Mouse (Mus musculus) embryonic facial prominence, embryonic 10.5 days (tissue): ENCODE measurements around the gene Atxn1. TPM values are rescaled to one million over a fixed set of nuclear protein-coding genes. Genes with fewer than 3 reads are reported as not detected.

Experiments used
- DNase-seq: peaks from one replicate; pipeline ENCODE4 v3.0.0-alpha.2; 2017; ENCODE audit warnings: low spot score
- H3K27ac ChIP-seq: fragments of 300-500 bp; sonication (generic); replicated peaks from 2 replicates; pipeline ENCODE4 v1.5.1; 2016; ENCODE audit warnings: mild to moderate bottlenecking
- H3K27me3 ChIP-seq: fragments of 300-500 bp; sonication (generic); replicated peaks from 2 replicates; pipeline ENCODE4 v1.6.1; 2016; ENCODE audit warnings: low read depth, mild to moderate bottlenecking; ENCODE audit not compliant: poor library complexity, severe bottlenecking
- H3K36me3 ChIP-seq: fragments of 300-500 bp; sonication (generic); replicated peaks from 2 replicates; pipeline ENCODE4 v1.6.1; 2016; ENCODE audit warnings: mild to moderate bottlenecking, moderate library complexity
- H3K4me1 ChIP-seq: fragments of 300-500 bp; sonication (generic); 2 replicates; pipeline ENCODE4 v1.6.1; 2016
- H3K4me3 ChIP-seq: fragments of 300-500 bp; sonication (generic); 2 replicates; pipeline ENCODE4 v1.5.1; 2016; ENCODE audit warnings: mild to moderate bottlenecking, moderate library complexity
- H3K9me3 ChIP-seq: fragments of 300-500 bp; sonication (generic); 2 replicates; pipeline ENCODE4 v1.6.1; 2016; ENCODE audit warnings: mild to moderate bottlenecking
- WGBS: fragments of 180-500 bp; shearing (Covaris S2); methylation state at CpG from one replicate; pipeline ENCODE4 v1.1.7; 2016; 5-methylcytosine and 5-hydroxymethylcytosine counted together
- polyA plus RNA-seq: library from polyadenylated mRNA; unstranded; fragments of >200 nt; fragmentation: Nextera tagmentation; extraction: Ambion mirVana; gene quantifications from 2 replicates; pipeline ENCODE4 v1.2.1, GENCODE M21; 2016

Atxn1 gene
- polyA plus RNA-seq, 1 experiment from 2014 or later: 1.1 TPM

DNA sequence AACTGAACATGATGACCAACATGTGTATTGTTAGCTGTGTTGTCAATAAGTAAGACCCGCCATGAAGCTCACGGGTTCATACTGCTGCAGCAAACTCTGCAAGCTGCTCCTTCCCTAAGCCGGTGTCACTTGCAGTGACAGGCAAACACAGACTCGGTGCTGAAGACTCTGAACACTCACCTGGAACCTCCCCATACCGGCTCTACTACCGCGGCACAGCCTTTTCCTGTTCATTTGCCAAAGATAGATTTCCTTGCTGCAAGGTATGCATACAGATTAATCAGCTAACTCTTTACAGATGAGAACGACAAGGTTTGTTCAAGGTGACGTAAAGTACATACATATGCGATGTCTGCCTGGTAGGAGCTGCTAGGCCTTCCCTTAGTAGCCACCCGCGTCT lies 344.1 kb downstream of the Atxn1 start:
- no peaks in the 10 kb centered on the region for H3K36me3 ChIP-seq
- 81% methylated on average over 12 of the region's 12 CpGs for WGBS
- H3K27me3 ChIP-seq: no peaks in the 10 kb centered on the region
- H3K4me3 ChIP-seq: no peak overlapping the region
- no peak overlapping the region for H3K27ac ChIP-seq
- DNase-seq: no peak
- H3K4me1 ChIP-seq: 0 out of 2 replicates have a peak, but pooled peaks cover 7% of the 10 kb centered on the region
- H3K9me3 ChIP-seq: no peaks in the 10 kb centered on the region

DNA sequence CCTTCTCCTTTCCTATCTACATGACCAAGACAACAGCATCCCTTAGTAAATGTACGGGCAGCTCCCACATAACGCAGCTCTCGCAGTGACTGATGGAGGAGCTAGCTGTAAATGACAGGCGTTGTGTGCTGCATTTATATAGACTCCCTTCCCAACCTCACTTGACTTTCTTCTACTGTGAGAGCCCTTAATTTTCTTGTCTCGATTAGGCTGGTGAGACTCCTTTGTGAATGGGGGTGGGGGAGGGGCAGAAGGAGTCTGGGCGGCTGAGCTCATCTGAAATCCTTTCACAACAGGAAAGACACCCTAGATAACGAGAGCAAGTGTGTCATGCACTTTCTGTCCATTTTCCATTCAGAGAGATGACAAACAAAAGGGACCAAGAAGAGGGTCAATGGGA lies 344.5 kb downstream of the Atxn1 start:
- H3K4me1 ChIP-seq: 0 out of 2 replicates have a peak, but pooled peaks cover 7% of the 10 kb centered on the region
- no peaks in the 10 kb centered on the region for H3K36me3 ChIP-seq
- 56% methylated on average over 7 of the region's 7 CpGs for WGBS
- no peak overlapping the region for H3K4me3 ChIP-seq
- DNase-seq: no peak
- no peak overlapping the region for H3K27ac ChIP-seq
- H3K9me3 ChIP-seq: no peaks in the 10 kb centered on the region
- H3K27me3 ChIP-seq: no peaks in the 10 kb centered on the region

DNA sequence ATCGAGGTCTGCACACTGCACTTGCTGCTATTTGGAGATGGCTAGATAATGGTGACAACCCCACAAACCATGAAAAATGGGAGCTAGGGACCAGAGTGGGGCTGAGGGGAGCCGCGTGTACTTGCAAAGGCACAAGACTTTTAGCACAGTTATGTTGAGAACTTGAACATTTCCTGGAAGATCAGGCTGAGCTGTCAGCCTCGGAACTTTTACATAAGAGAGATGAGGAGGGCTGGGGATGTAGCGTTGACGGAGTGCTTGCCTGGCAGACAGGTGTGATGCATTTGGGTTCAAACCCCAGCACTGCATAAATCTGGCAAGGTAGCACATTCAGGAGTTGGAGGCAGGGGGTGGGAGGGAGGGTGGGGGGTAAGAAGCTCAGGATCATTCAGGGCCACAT lies 346.8 kb downstream of the Atxn1 start:
- Histone ChIP-seq H3K9me3 (no peaks in the 10 kb centered on the region), H3K27me3 (no peaks in the 10 kb centered on the region), H3K4me1 (0 out of 2 replicates have a peak, but pooled peaks cover 7% of the 10 kb centered on the region), H3K4me3 (no peak overlapping the region), H3K36me3 (no peaks in the 10 kb centered on the region), H3K27ac (no peak overlapping the region)
- no peak for DNase-seq
- WGBS: 89% methylated on average over 6 of the region's 6 CpGs

DNA sequence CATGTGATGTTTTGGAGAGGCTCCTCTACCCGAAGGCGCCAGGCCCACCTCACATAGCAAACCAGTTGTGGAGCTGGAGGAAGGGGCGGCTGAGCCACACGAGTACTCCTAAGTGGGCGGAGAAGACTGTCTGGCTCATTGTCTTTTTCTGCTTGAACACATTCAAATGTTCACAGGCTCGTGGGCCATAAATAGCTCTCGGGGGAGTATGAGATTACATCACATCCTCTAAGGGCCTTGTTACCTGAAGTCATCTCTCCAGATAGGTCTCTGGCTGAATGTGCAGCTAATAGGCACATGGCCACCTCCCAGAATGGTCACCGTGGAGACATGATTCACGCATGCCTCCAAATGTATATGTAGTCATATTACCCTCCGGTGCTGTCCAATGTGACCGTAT lies 350.0 kb downstream of the Atxn1 start:
- DNase-seq: no peak
- WGBS: 80% methylated on average over 11 of the region's 11 CpGs
- H3K4me1 ChIP-seq: no peaks in the 10 kb centered on the region
- no peak overlapping the region for H3K27ac ChIP-seq
- H3K9me3 ChIP-seq: no peaks in the 10 kb centered on the region
- H3K27me3 ChIP-seq: no peaks in the 10 kb centered on the region
- H3K4me3 ChIP-seq: no peak overlapping the region
- H3K36me3 ChIP-seq: no peaks in the 10 kb centered on the region

DNA sequence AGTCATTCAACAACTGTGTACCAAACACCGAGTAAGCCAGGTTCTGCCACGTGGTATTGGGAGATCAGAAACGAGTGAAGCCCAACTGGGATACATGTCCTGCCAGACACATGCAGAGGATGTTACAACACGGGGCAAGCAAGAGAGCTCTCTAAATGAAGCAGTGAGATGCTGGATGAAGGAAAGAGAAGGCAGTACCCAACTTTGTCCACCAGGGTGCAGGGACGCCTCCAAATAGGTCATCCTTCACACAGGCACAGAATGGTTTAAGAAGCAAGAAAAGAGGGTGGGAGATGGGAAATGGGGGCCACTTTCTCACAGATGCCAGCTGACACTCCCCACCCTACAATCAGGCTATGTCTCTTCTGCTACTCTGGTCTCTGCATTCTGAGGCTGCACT lies 351.5 kb downstream of the Atxn1 start:
- WGBS: 36% methylated on average over 5 of the region's 5 CpGs
- Histone ChIP-seq H3K27ac (no peak overlapping the region), H3K9me3 (peaks cover 6% of the 10 kb centered on the region; the same call in 1 of the 2 replicates), H3K27me3 (no peaks in the 10 kb centered on the region), H3K36me3 (no peaks in the 10 kb centered on the region), H3K4me3 (no peak overlapping the region), H3K4me1 (no peaks in the 10 kb centered on the region)
- peak; percentile 42 for DNase-seq

DNA sequence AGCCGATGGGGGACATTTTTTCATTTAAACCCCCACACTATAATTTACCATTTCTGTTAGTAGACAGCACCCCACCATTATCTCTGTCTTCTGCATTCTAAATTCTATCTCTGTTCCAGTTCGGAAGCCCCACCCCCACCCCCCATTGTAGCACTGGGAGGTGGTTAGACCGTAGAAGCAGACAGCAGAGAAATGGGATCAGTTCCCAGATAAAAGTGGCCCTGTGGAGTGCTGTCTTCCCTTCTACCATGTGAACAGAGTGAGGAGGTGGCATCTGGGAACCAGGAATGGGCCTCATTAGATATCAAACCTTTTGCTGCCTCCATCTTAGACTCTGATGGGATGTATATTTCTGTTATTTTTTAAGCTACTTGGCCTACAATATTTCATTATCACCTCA lies 353.3 kb downstream of the Atxn1 start:
- peaks cover 6% of the 10 kb centered on the region; the same call in 1 of the 2 replicates for H3K9me3 ChIP-seq
- no peak overlapping the region for H3K4me3 ChIP-seq
- DNase-seq: no peak
- H3K4me1 ChIP-seq: no peaks in the 10 kb centered on the region
- no peaks in the 10 kb centered on the region for H3K36me3 ChIP-seq
- WGBS: 77% methylated on average over 3 of the region's 3 CpGs
- H3K27ac ChIP-seq: no peak overlapping the region
- H3K27me3 ChIP-seq: no peaks in the 10 kb centered on the region

DNA sequence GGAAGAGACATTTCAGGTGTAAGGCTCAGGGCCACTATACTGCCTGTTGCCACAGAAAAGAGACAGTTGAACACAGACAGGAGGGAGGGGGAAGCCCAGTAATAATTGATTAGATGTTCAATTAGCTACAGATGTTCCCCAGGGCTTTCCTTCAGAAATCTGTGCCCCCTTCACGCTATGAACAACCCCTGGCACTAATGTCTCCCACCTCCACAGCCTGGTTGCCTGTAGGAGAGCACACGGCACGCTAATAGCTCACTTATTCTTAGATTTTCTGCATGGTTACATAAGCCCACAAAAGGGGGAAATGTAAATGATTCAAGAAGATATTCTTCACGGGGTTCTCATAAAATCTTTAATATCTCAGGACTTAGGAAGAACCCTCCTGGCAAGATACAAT lies 355.3 kb downstream of the Atxn1 start:
- 69% methylated on average over 4 of the region's 4 CpGs for WGBS
- Histone ChIP-seq H3K4me1 (no peaks in the 10 kb centered on the region), H3K4me3 (no peak overlapping the region), H3K36me3 (no peaks in the 10 kb centered on the region), H3K27ac (no peak overlapping the region), H3K27me3 (no peaks in the 10 kb centered on the region), H3K9me3 (peaks cover 6% of the 10 kb centered on the region; the same call in 1 of the 2 replicates)
- DNase-seq: no peak

DNA sequence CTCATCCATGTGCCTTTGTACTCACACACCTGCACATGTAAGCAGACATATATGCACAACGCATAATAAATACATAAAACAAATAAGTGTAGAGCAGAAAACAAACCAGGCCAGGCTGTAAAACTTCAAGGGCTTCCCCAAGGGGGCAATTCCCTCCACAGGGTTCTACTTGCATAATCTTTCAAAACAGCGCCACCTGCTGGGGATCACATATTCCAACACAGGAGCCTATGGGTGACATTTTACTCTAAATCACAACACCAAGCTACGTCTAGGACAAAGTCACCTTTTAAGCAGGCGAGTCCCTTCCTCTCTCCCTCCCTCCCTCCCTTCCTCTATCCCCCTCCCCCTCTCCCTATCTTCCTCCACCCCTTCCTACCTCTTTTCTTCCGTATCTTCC lies 356.2 kb downstream of the Atxn1 start:
- H3K27me3 ChIP-seq: no peaks in the 10 kb centered on the region
- H3K4me3 ChIP-seq: no peak overlapping the region
- H3K36me3 ChIP-seq: no peaks in the 10 kb centered on the region
- no peak overlapping the region for H3K27ac ChIP-seq
- DNase-seq: no peak
- H3K4me1 ChIP-seq: no peaks in the 10 kb centered on the region
- 97% methylated on average over 5 of the region's 5 CpGs for WGBS
- H3K9me3 ChIP-seq: peaks cover 6% of the 10 kb centered on the region; the same call in 1 of the 2 replicates

DNA sequence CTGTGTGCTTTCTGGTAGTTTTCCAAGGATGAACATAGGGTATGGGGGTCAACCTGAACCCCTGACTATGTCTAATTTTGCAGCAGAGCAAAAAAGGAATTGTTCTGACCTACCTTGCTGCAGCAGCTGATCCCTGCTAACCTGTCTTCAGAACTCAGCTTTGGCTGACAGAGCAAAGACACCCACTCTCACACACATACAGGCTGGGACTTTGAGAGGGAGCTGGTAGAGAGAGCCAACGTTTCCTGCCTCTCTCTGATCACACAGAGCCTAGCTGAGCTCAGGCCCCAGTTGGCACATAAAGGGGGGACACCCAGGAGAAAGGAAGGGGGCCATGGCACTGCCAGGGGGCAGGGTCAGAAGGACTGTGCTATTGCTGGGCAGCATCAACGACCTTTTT lies 356.9 kb downstream of the Atxn1 start:
- no peaks in the 10 kb centered on the region for H3K4me1 ChIP-seq
- H3K4me3 ChIP-seq: no peak overlapping the region
- WGBS: 66% methylated on average over 2 of the region's 2 CpGs
- no peaks in the 10 kb centered on the region for H3K36me3 ChIP-seq
- no peaks in the 10 kb centered on the region for H3K27me3 ChIP-seq
- no peak for DNase-seq
- H3K9me3 ChIP-seq: peaks cover 6% of the 10 kb centered on the region; the same call in 1 of the 2 replicates
- no peak overlapping the region for H3K27ac ChIP-seq

DNA sequence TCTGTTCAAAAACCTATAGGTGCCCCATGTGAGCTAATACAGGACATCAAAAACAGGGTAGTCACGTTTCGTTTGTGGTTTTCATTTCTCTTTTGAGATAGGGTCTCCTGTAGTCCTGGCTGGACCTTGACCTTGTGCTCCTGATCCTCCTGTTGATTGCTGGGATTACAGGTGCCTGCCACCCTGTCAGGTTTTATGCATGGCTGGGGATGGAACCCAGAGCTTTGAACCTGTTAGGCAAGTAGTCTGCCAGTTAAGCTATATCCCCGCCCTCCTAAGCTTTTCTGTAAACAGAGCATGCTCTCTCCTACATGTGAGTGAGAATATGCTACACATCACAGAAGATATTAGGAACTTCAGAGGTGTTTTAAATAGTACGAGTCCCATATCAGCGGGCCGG lies 361.2 kb downstream of the Atxn1 start:
- Histone ChIP-seq H3K9me3 (peaks cover 4% of the 10 kb centered on the region; the same call in 1 of the 2 replicates), H3K36me3 (no peaks in the 10 kb centered on the region), H3K27ac (no peak overlapping the region), H3K4me3 (no peak overlapping the region), H3K27me3 (no peaks in the 10 kb centered on the region), H3K4me1 (no peaks in the 10 kb centered on the region)
- no peak for DNase-seq
- WGBS: 85% methylated on average over 6 of the region's 6 CpGs

DNA sequence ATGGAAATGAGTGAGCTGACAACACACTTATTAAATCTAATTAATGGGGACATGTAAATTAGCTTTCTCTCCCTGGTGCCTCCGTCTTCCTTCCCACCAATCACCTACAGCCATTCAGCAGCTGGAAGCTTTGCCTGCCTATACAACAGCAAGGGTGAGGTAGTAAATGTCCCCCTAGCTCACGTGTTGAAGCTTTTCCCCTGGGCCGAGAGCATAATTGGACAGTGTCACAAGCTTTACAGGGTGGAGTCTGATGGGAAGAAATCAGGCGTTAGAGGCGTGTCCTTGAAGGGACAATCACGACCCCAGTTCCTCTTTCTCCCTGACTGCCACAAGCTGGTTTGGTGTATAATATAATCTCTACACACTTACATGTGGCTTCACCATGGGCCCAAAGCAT lies 364.4 kb downstream of the Atxn1 start:
- WGBS: 72% methylated on average over 6 of the region's 6 CpGs
- H3K4me1 ChIP-seq: no peaks in the 10 kb centered on the region
- no peaks in the 10 kb centered on the region for H3K9me3 ChIP-seq
- H3K36me3 ChIP-seq: no peaks in the 10 kb centered on the region
- no peaks in the 10 kb centered on the region for H3K27me3 ChIP-seq
- H3K27ac ChIP-seq: no peak overlapping the region
- no peak for DNase-seq
- no peak overlapping the region for H3K4me3 ChIP-seq

DNA sequence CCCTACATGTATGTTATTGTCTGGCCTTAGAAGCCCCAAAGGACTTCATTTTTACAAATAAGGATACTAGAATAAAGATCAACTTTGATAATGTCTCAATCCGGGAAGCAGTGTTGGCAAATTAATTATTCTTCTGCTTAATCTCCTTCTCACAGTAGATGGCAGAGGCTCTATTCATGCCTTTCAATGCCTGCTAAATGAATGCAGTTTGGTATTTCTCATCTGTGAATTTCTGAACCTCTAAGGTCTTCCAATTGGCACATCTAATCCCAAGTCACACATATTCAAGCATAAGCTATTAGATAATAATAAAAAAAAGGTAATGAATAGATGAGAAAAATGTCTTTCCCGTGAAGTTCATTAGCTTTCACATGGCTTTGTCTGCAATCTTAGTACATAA lies 365.0 kb downstream of the Atxn1 start:
- no peak overlapping the region for H3K27ac ChIP-seq
- 92% methylated on average over 2 of the region's 2 CpGs for WGBS

DNA sequence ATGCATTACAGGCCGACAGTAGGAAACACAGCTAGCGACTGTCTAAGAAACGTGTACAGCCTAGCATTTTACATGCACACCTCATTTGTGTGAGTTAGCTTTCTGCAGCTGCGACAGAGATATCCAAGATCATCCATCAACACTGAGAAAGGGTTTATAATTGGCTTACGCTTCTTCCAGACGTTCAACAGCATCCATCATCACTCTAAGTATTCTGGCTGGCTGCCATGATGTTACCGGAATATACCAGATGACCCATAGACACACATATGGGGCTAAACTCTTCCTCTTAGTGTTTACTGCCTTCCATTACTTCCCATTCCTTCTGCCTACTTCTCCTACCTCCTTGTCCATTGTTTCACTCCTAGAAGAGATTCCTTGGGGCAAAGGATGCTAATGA lies 369.4 kb downstream of the Atxn1 start:
- no peaks in the 10 kb centered on the region for H3K9me3 ChIP-seq
- no peak overlapping the region for H3K27ac ChIP-seq
- 88% methylated on average over 7 of the region's 7 CpGs for WGBS
- H3K4me3 ChIP-seq: no peak overlapping the region
- no peaks in the 10 kb centered on the region for H3K36me3 ChIP-seq
- DNase-seq: no peak
- no peaks in the 10 kb centered on the region for H3K4me1 ChIP-seq
- no peaks in the 10 kb centered on the region for H3K27me3 ChIP-seq

More for the DNA sequence above, 365.0 kb downstream of the Atxn1 start:
- H3K9me3 ChIP-seq: no peaks in the 10 kb centered on the region
- no peak for DNase-seq
- H3K4me3 ChIP-seq: no peak overlapping the region
- H3K27me3 ChIP-seq: no peaks in the 10 kb centered on the region
- no peaks in the 10 kb centered on the region for H3K36me3 ChIP-seq
- no peaks in the 10 kb centered on the region for H3K4me1 ChIP-seq

DNA sequence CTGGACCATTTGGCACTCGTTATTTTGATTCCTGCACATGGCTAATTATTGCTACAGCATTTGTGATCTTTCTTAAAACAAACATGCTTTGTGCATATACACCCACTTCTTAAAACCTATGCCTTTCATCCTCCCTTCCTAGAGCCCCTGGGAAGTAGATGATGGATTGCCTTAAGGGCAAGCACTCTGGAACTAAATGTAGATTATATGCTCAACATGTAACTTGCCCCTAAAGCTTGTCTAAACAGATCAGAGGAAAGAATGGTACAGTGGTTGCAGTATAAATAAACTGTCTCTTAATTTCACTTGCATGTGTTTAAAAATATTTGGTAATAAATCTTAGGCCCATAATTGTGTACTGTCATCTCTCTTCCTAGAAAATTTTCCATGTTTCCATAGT lies 370.9 kb downstream of the Atxn1 start:
- H3K36me3 ChIP-seq: no peaks in the 10 kb centered on the region
- no peak for DNase-seq
- H3K4me3 ChIP-seq: no peak overlapping the region
- 74% methylated on average over 1 of the region's 1 CpGs for WGBS
- H3K27ac ChIP-seq: no peak overlapping the region
- H3K27me3 ChIP-seq: no peaks in the 10 kb centered on the region
- H3K4me1 ChIP-seq: no peaks in the 10 kb centered on the region
- H3K9me3 ChIP-seq: no peaks in the 10 kb centered on the region
